Mouse (Mus musculus): ENCODE measurements around the gene Nlrc5. TPM values are rescaled to one million over a fixed set of nuclear protein-coding genes. Genes with fewer than 3 reads are reported as not detected.

Gene Nlrc5
- polyA plus RNA-seq, 1 experiment from 2014 or later, result 0.28 TPM

- Histone ChIP-seq H3K27me3 (replicated peaks; ENCODE audit: control insufficient read depth, insufficient read depth, low read length) (no peaks in the 10 kb centered on the region), H3K4me2 (ENCODE audit: low read length) (no peak overlapping the region), H3K27ac (ENCODE audit: low read length) (no peak overlapping the region), H3K4me3 (replicated peaks; ENCODE audit: low read length) (no peak overlapping the region), H3K9me3 (ENCODE audit: control insufficient read depth, low read length) (no peaks in the 10 kb centered on the region), H3K4me1 (replicated peaks; ENCODE audit: control insufficient read depth, insufficient read depth, low read length) (peaks cover 32% of the 10 kb centered on the region), H3K36me3 (ENCODE audit: control insufficient read depth, insufficient read depth) (no peaks in the 10 kb centered on the region), H3K9ac (replicated peaks; ENCODE audit: low read depth, low read length) (0 out of 2 replicates have a peak overlapping the region, but pooled peaks have one; percentile 10)
- WGBS, result 71% methylated on average over 7 of the region's 7 CpGs
- no peak for ATAC-seq
These were observed 101.5 kb downstream of the Nlrc5 start for GRCm38 (mm10) chr8:94535631-94536030.

GRCm38 (mm10) chr8:94537456-94537855, 103.3 kb downstream of the Nlrc5 start:
- ATAC-seq, result no peak
- H3K4me2 ChIP-seq (ENCODE audit: low read length), result no peak overlapping the region
- H3K9ac ChIP-seq (replicated peaks; ENCODE audit: low read depth, low read length), result no peak overlapping the region
- H3K4me1 ChIP-seq (replicated peaks; ENCODE audit: control insufficient read depth, insufficient read depth, low read length), result peaks cover 30% of the 10 kb centered on the region
- no peaks in the 10 kb centered on the region for H3K27me3 ChIP-seq (replicated peaks; ENCODE audit: control insufficient read depth, insufficient read depth, low read length)
- no peak overlapping the region for H3K4me3 ChIP-seq (replicated peaks; ENCODE audit: low read length)
- H3K27ac ChIP-seq (ENCODE audit: low read length), result no peak overlapping the region
- WGBS, result 69% methylated on average over 2 of the region's 2 CpGs
- H3K9me3 ChIP-seq (ENCODE audit: control insufficient read depth, low read length), result no peaks in the 10 kb centered on the region
- no peaks in the 10 kb centered on the region for H3K36me3 ChIP-seq (ENCODE audit: control insufficient read depth, insufficient read depth)

- no peak overlapping the region for H3K4me3 ChIP-seq (replicated peaks; ENCODE audit: low read length)
- peaks cover 22% of the 10 kb centered on the region for H3K4me1 ChIP-seq (replicated peaks; ENCODE audit: control insufficient read depth, insufficient read depth, low read length)
- H3K36me3 ChIP-seq (ENCODE audit: control insufficient read depth, insufficient read depth), result no peaks in the 10 kb centered on the region
- no peak overlapping the region for H3K27ac ChIP-seq (ENCODE audit: low read length)
- no peaks in the 10 kb centered on the region for H3K27me3 ChIP-seq (replicated peaks; ENCODE audit: control insufficient read depth, insufficient read depth, low read length)
- no peak overlapping the region for H3K4me2 ChIP-seq (ENCODE audit: low read length)
- 90% methylated on average over 2 of the region's 2 CpGs for WGBS
- no peak overlapping the region for H3K9ac ChIP-seq (replicated peaks; ENCODE audit: low read depth, low read length)
- no peak for ATAC-seq
- no peaks in the 10 kb centered on the region for H3K9me3 ChIP-seq (ENCODE audit: control insufficient read depth, low read length)
These were observed 105.9 kb downstream of the Nlrc5 start for GRCm38 (mm10) chr8:94540025-94540424.

GRCm38 (mm10) chr8:94540889-94541795, 107.0 kb downstream of the Nlrc5 start:
- Histone ChIP-seq H3K4me3 (replicated peaks; ENCODE audit: low read length) (no peak overlapping the region), H3K36me3 (ENCODE audit: control insufficient read depth, insufficient read depth) (no peaks in the 10 kb centered on the region), H3K27me3 (replicated peaks; ENCODE audit: control insufficient read depth, insufficient read depth, low read length) (no peaks in the 10 kb centered on the region), H3K4me1 (replicated peaks; ENCODE audit: control insufficient read depth, insufficient read depth, low read length) (peaks cover 11% of the 10 kb centered on the region), H3K4me2 (ENCODE audit: low read length) (no peak overlapping the region), H3K9me3 (ENCODE audit: control insufficient read depth, low read length) (no peaks in the 10 kb centered on the region), H3K9ac (replicated peaks; ENCODE audit: low read depth, low read length) (no peak overlapping the region), H3K27ac (ENCODE audit: low read length) (no peak overlapping the region)
- no peak for ATAC-seq
- WGBS, result 68% methylated on average over 17 of the region's 18 CpGs

- no peak for ATAC-seq
- Histone ChIP-seq H3K4me2 (ENCODE audit: low read length) (no peak overlapping the region), H3K4me3 (replicated peaks; ENCODE audit: low read length) (no peak overlapping the region), H3K4me1 (replicated peaks; ENCODE audit: control insufficient read depth, insufficient read depth, low read length) (peaks cover 4% of the 10 kb centered on the region; the same call in 1 of the 2 replicates), H3K27ac (ENCODE audit: low read length) (no peak overlapping the region), H3K36me3 (ENCODE audit: control insufficient read depth, insufficient read depth) (no peaks in the 10 kb centered on the region), H3K27me3 (replicated peaks; ENCODE audit: control insufficient read depth, insufficient read depth, low read length) (no peaks in the 10 kb centered on the region), H3K9ac (replicated peaks; ENCODE audit: low read depth, low read length) (no peak overlapping the region), H3K9me3 (ENCODE audit: control insufficient read depth, low read length) (no peaks in the 10 kb centered on the region)
- WGBS, result 78% methylated on average over 8 of the region's 8 CpGs
These were observed 109.8 kb downstream of the Nlrc5 start for GRCm38 (mm10) chr8:94543981-94544380.

- Histone ChIP-seq H3K27me3 (replicated peaks; ENCODE audit: control insufficient read depth, insufficient read depth, low read length) (no peaks in the 10 kb centered on the region), H3K9me3 (ENCODE audit: control insufficient read depth, low read length) (no peaks in the 10 kb centered on the region), H3K4me3 (replicated peaks; ENCODE audit: low read length) (no peak overlapping the region), H3K27ac (ENCODE audit: low read length) (no peak overlapping the region), H3K36me3 (ENCODE audit: control insufficient read depth, insufficient read depth) (no peaks in the 10 kb centered on the region), H3K4me1 (replicated peaks; ENCODE audit: control insufficient read depth, insufficient read depth, low read length) (peaks cover 19% of the 10 kb centered on the region), H3K9ac (replicated peaks; ENCODE audit: low read depth, low read length) (no peak overlapping the region), H3K4me2 (ENCODE audit: low read length) (no peak overlapping the region)
- 55% methylated on average over 5 of the region's 5 CpGs for WGBS
- no peak for ATAC-seq
These were observed 114.9 kb downstream of the Nlrc5 start for GRCm38 (mm10) chr8:94549041-94549440.

- Histone ChIP-seq H3K4me2 (ENCODE audit: low read length) (no peak overlapping the region), H3K36me3 (ENCODE audit: control insufficient read depth, insufficient read depth) (no peaks in the 10 kb centered on the region), H3K4me3 (replicated peaks; ENCODE audit: low read length) (no peak overlapping the region), H3K4me1 (replicated peaks; ENCODE audit: control insufficient read depth, insufficient read depth, low read length) (peaks cover 19% of the 10 kb centered on the region), H3K9ac (replicated peaks; ENCODE audit: low read depth, low read length) (no peak overlapping the region), H3K27me3 (replicated peaks; ENCODE audit: control insufficient read depth, insufficient read depth, low read length) (no peaks in the 10 kb centered on the region), H3K9me3 (ENCODE audit: control insufficient read depth, low read length) (no peaks in the 10 kb centered on the region), H3K27ac (ENCODE audit: low read length) (no peak overlapping the region)
- WGBS, result 35% methylated on average over 5 of the region's 5 CpGs
- ATAC-seq, result no peak
These were observed 115.3 kb downstream of the Nlrc5 start for GRCm38 (mm10) chr8:94549482-94549881.

GRCm38 (mm10) chr8:94549998-94550397, 115.8 kb downstream of the Nlrc5 start:
- Histone ChIP-seq H3K27me3 (replicated peaks; ENCODE audit: control insufficient read depth, insufficient read depth, low read length) (no peaks in the 10 kb centered on the region), H3K9ac (replicated peaks; ENCODE audit: low read depth, low read length) (no peak overlapping the region), H3K4me3 (replicated peaks; ENCODE audit: low read length) (no peak overlapping the region), H3K4me2 (ENCODE audit: low read length) (no peak overlapping the region), H3K27ac (ENCODE audit: low read length) (no peak overlapping the region), H3K9me3 (ENCODE audit: control insufficient read depth, low read length) (no peaks in the 10 kb centered on the region), H3K36me3 (ENCODE audit: control insufficient read depth, insufficient read depth) (no peaks in the 10 kb centered on the region), H3K4me1 (replicated peaks; ENCODE audit: control insufficient read depth, insufficient read depth, low read length) (peaks cover 19% of the 10 kb centered on the region)
- ATAC-seq, result no peak
- WGBS, result 81% methylated on average over 5 of the region's 5 CpGs

GRCm38 (mm10) chr8:94551471-94552422, 117.6 kb downstream of the Nlrc5 start:
- 0 out of 2 replicates have a peak overlapping the region, but pooled peaks have one; percentile 22 for H3K9ac ChIP-seq (replicated peaks; ENCODE audit: low read depth, low read length)
- no peaks in the 10 kb centered on the region for H3K27me3 ChIP-seq (replicated peaks; ENCODE audit: control insufficient read depth, insufficient read depth, low read length)
- ATAC-seq, result peak; percentile 90
- peaks cover 19% of the 10 kb centered on the region for H3K4me1 ChIP-seq (replicated peaks; ENCODE audit: control insufficient read depth, insufficient read depth, low read length)
- H3K4me3 ChIP-seq (replicated peaks; ENCODE audit: low read length), result no peak overlapping the region
- no peaks in the 10 kb centered on the region for H3K9me3 ChIP-seq (ENCODE audit: control insufficient read depth, low read length)
- H3K4me2 ChIP-seq (ENCODE audit: low read length), result peak overlapping the region; percentile 5; the same call in 1 of the 2 replicates
- H3K27ac ChIP-seq (ENCODE audit: low read length), result peak overlapping the region; percentile 77
- WGBS, result 20% methylated on average over 17 of the region's 17 CpGs
- no peaks in the 10 kb centered on the region for H3K36me3 ChIP-seq (ENCODE audit: control insufficient read depth, insufficient read depth)
